Mouse (Mus musculus): ENCODE results near the gene Trim17. TPM values are rescaled to one million over a fixed set of nuclear protein-coding genes. Genes with fewer than 3 reads are reported as not detected.
A peak's percentile ranks its signal among the peaks of the same experiment; 100 is the strongest.

Gene Trim17
- polyA plus RNA-seq, 1 experiment from 2014 or later = 0.14 TPM

- 0% methylated on average over 21 of the region's 21 CpGs for WGBS
- no peak for DNase-seq (ENCODE audit: low spot score)
Measured at GRCm38 (mm10) chr11:58977607-58978026, 23.1 kb downstream of the Trim17 start.

GRCm38 (mm10) chr11:58978027-58978705 is 23.7 kb downstream of the Trim17 start, which contains the start of gene Trim11:
Gene Trim11 (plus strand): TSS chr11:58978093.
- H3K4me3 ChIP-seq (ENCODE audit: low read depth, low read length) = peak within 1 kb of the TSS; percentile 94
- peak within 1 kb of the TSS; percentile 90 for H3K9ac ChIP-seq (replicated peaks; ENCODE audit: low read length)
- no peaks in the 10 kb centered on the region for H3K9me3 ChIP-seq (replicated peaks; ENCODE audit: control insufficient read depth, low read length)
- under 1% methylated on average over 64 of the region's 64 CpGs for WGBS
- peak within 1 kb of the TSS; percentile 95 for H3K4me2 ChIP-seq (ENCODE audit: low read depth, low read length)
- no peaks in the 10 kb centered on the region for H3K27me3 ChIP-seq (ENCODE audit: control insufficient read depth, insufficient read depth, low read length)
- DNase-seq (ENCODE audit: low spot score) (peak; percentile 95), ATAC-seq (replicated peaks; ENCODE audit: insufficient number of reproducible peaks, low FRiP score, low TSS enrichment, low read depth) (peak; percentile 77)
- no peak within 1 kb of the TSS for H3K27ac ChIP-seq (replicated peaks; ENCODE audit: low read depth, low read length)
- H3K4me1 ChIP-seq (ENCODE audit: control insufficient read depth, insufficient read depth, low read length) = peaks cover 8% of the 10 kb centered on the region
- H3K36me3 ChIP-seq (replicated peaks; ENCODE audit: control insufficient read depth, insufficient read depth, low read depth, low read length) = no peaks in the 10 kb centered on the region

More at GRCm38 (mm10) chr11:58977607-58978026, 23.1 kb downstream of the Trim17 start:
- Histone ChIP-seq H3K4me2 (ENCODE audit: low read depth, low read length) (peak overlapping the region; percentile 95), H3K27ac (replicated peaks; ENCODE audit: low read depth, low read length) (no peak overlapping the region), H3K9me3 (replicated peaks; ENCODE audit: control insufficient read depth, low read length) (no peaks in the 10 kb centered on the region), H3K27me3 (ENCODE audit: control insufficient read depth, insufficient read depth, low read length) (no peaks in the 10 kb centered on the region), H3K9ac (replicated peaks; ENCODE audit: low read length) (peak overlapping the region; percentile 90), H3K36me3 (replicated peaks; ENCODE audit: control insufficient read depth, insufficient read depth, low read depth, low read length) (no peaks in the 10 kb centered on the region), H3K4me3 (ENCODE audit: low read depth, low read length) (peak overlapping the region; percentile 94), H3K4me1 (ENCODE audit: control insufficient read depth, insufficient read depth, low read length) (peaks cover 8% of the 10 kb centered on the region)
- no peak for ATAC-seq (replicated peaks; ENCODE audit: insufficient number of reproducible peaks, low FRiP score, low TSS enrichment, low read depth)

GRCm38 (mm10) chr11:58978706-58979030 is 24.2 kb downstream of the Trim17 start:
- peak overlapping the region; percentile 95 for H3K4me2 ChIP-seq (ENCODE audit: low read depth, low read length)
- H3K27ac ChIP-seq (replicated peaks; ENCODE audit: low read depth, low read length) = no peak overlapping the region
- peaks cover under 1% of the 10 kb centered on the region; the same call in 1 of the 2 replicates for H3K36me3 ChIP-seq (replicated peaks; ENCODE audit: control insufficient read depth, insufficient read depth, low read depth, low read length)
- no peaks in the 10 kb centered on the region for H3K9me3 ChIP-seq (replicated peaks; ENCODE audit: control insufficient read depth, low read length)
- ATAC-seq (replicated peaks; ENCODE audit: insufficient number of reproducible peaks, low FRiP score, low TSS enrichment, low read depth) = no peak
- DNase-seq (ENCODE audit: low spot score) = no peak
- H3K4me3 ChIP-seq (ENCODE audit: low read depth, low read length) = peak overlapping the region; percentile 94
- WGBS = 4% methylated on average over 5 of the region's 5 CpGs
- H3K27me3 ChIP-seq (ENCODE audit: control insufficient read depth, insufficient read depth, low read length) = no peaks in the 10 kb centered on the region
- H3K4me1 ChIP-seq (ENCODE audit: control insufficient read depth, insufficient read depth, low read length) = peaks cover 8% of the 10 kb centered on the region
- H3K9ac ChIP-seq (replicated peaks; ENCODE audit: low read length) = peak overlapping the region; percentile 90

GRCm38 (mm10) chr11:58979183-58979582 is 24.7 kb downstream of the Trim17 start:
- Histone ChIP-seq H3K4me2 (ENCODE audit: low read depth, low read length) (peak overlapping the region; percentile 95), H3K36me3 (replicated peaks; ENCODE audit: control insufficient read depth, insufficient read depth, low read depth, low read length) (peaks cover 2% of the 10 kb centered on the region), H3K27me3 (ENCODE audit: control insufficient read depth, insufficient read depth, low read length) (no peaks in the 10 kb centered on the region), H3K4me3 (ENCODE audit: low read depth, low read length) (peak overlapping the region; percentile 94), H3K4me1 (ENCODE audit: control insufficient read depth, insufficient read depth, low read length) (peaks cover 8% of the 10 kb centered on the region), H3K27ac (replicated peaks; ENCODE audit: low read depth, low read length) (no peak overlapping the region), H3K9me3 (replicated peaks; ENCODE audit: control insufficient read depth, low read length) (no peaks in the 10 kb centered on the region), H3K9ac (replicated peaks; ENCODE audit: low read length) (peak overlapping the region; percentile 90; the same call in 1 of the 2 replicates)
- DNase-seq (ENCODE audit: low spot score) (no peak), ATAC-seq (replicated peaks; ENCODE audit: insufficient number of reproducible peaks, low FRiP score, low TSS enrichment, low read depth) (no peak)
- 79% methylated on average over 3 of the region's 3 CpGs for WGBS

GRCm38 (mm10) chr11:58979661-58980060 is 25.2 kb downstream of the Trim17 start:
- no peaks in the 10 kb centered on the region for H3K27me3 ChIP-seq (ENCODE audit: control insufficient read depth, insufficient read depth, low read length)
- H3K9ac ChIP-seq (replicated peaks; ENCODE audit: low read length) = no peak overlapping the region
- no peak overlapping the region for H3K4me3 ChIP-seq (ENCODE audit: low read depth, low read length)
- H3K27ac ChIP-seq (replicated peaks; ENCODE audit: low read depth, low read length) = no peak overlapping the region
- peak overlapping the region; percentile 95 for H3K4me2 ChIP-seq (ENCODE audit: low read depth, low read length)
- H3K9me3 ChIP-seq (replicated peaks; ENCODE audit: control insufficient read depth, low read length) = no peaks in the 10 kb centered on the region
- no peak for DNase-seq (ENCODE audit: low spot score)
- peaks cover 8% of the 10 kb centered on the region for H3K4me1 ChIP-seq (ENCODE audit: control insufficient read depth, insufficient read depth, low read length)
- peaks cover 2% of the 10 kb centered on the region for H3K36me3 ChIP-seq (replicated peaks; ENCODE audit: control insufficient read depth, insufficient read depth, low read depth, low read length)
- ATAC-seq (replicated peaks; ENCODE audit: insufficient number of reproducible peaks, low FRiP score, low TSS enrichment, low read depth) = no peak
- 82% methylated on average over 7 of the region's 7 CpGs for WGBS

- Histone ChIP-seq H3K9ac (replicated peaks; ENCODE audit: low read length) (no peak overlapping the region), H3K9me3 (replicated peaks; ENCODE audit: control insufficient read depth, low read length) (no peaks in the 10 kb centered on the region), H3K4me1 (ENCODE audit: control insufficient read depth, insufficient read depth, low read length) (peaks cover 8% of the 10 kb centered on the region), H3K4me3 (ENCODE audit: low read depth, low read length) (no peak overlapping the region), H3K4me2 (ENCODE audit: low read depth, low read length) (no peak overlapping the region), H3K36me3 (replicated peaks; ENCODE audit: control insufficient read depth, insufficient read depth, low read depth, low read length) (peaks cover 2% of the 10 kb centered on the region), H3K27me3 (ENCODE audit: control insufficient read depth, insufficient read depth, low read length) (no peaks in the 10 kb centered on the region), H3K27ac (replicated peaks; ENCODE audit: low read depth, low read length) (no peak overlapping the region)
- ATAC-seq (replicated peaks; ENCODE audit: insufficient number of reproducible peaks, low FRiP score, low TSS enrichment, low read depth) (no peak), DNase-seq (ENCODE audit: low spot score) (no peak)
- WGBS = 74% methylated on average over 5 of the region's 5 CpGs
Measured at GRCm38 (mm10) chr11:58980381-58980990, 26.0 kb downstream of the Trim17 start.

- Histone ChIP-seq H3K36me3 (replicated peaks; ENCODE audit: control insufficient read depth, insufficient read depth, low read depth, low read length) (peaks cover 2% of the 10 kb centered on the region), H3K27ac (replicated peaks; ENCODE audit: low read depth, low read length) (no peak overlapping the region), H3K4me1 (ENCODE audit: control insufficient read depth, insufficient read depth, low read length) (peaks cover 8% of the 10 kb centered on the region), H3K9me3 (replicated peaks; ENCODE audit: control insufficient read depth, low read length) (no peaks in the 10 kb centered on the region), H3K9ac (replicated peaks; ENCODE audit: low read length) (no peak overlapping the region), H3K4me2 (ENCODE audit: low read depth, low read length) (no peak overlapping the region), H3K4me3 (ENCODE audit: low read depth, low read length) (no peak overlapping the region), H3K27me3 (ENCODE audit: control insufficient read depth, insufficient read depth, low read length) (no peaks in the 10 kb centered on the region)
- ATAC-seq (replicated peaks; ENCODE audit: insufficient number of reproducible peaks, low FRiP score, low TSS enrichment, low read depth) (no peak), DNase-seq (ENCODE audit: low spot score) (peak; percentile 43)
- WGBS = 58% methylated on average over 14 of the region's 14 CpGs
Measured at GRCm38 (mm10) chr11:58981541-58982447, 27.3 kb downstream of the Trim17 start.
